Comparison of ENCODE assay signal across 8 mouse cellular contexts in genomic region chr13:55330567-55331400, GRCm38 (mm10). TPM values are rescaled to one million over a fixed set of nuclear protein-coding genes. Genes with fewer than 3 reads are reported as not detected.
A peak's percentile ranks its signal among the peaks of the same experiment; 100 is the strongest.
DNase-seq lines count a peak whose midpoint lies in the region; ATAC-seq and TF ChIP-seq lines count a peak whose summit lies in the region.

No protein-coding gene starts in this region.

- H3K27ac ChIP-seq in left cerebral cortex, adult 2 months: no peak overlapping the region
- peak overlapping the region; percentile 78; the same call in 1 of the 2 replicates for H3K27ac ChIP-seq in hindbrain, postnatal 0 days
- no peak overlapping the region for H3K27ac ChIP-seq in neural tube, embryonic 12.5 days

- no peak for DNase-seq in left cerebral cortex, adult 2 months (ENCODE audit: extremely low spot score in 1 of 2, low spot score in 2 of 2)
- DNase-seq in left cerebral cortex, adult 11 months (ENCODE audit: low spot score): no peak
- DNase-seq in embryo, embryonic 10.5 days (ENCODE audit: low spot score): peak; percentile 16
- no peak for DNase-seq in hindbrain, postnatal 0 days (ENCODE audit: low spot score)
- no peak for DNase-seq in spleen, postnatal 4 days (ENCODE audit: low spot score in 2 of 2)
- no peak for DNase-seq in left cerebral cortex, adult 18-20 months (ENCODE audit: low spot score in 2 of 2)
- no peak for DNase-seq in yolk sac, embryonic 10.5 days (ENCODE audit: low spot score)

- peaks cover 5% of the 10 kb centered on the region for H3K36me3 ChIP-seq in hindbrain, postnatal 0 days (ENCODE audit: insufficient read depth, low read length)
- peaks cover 5% of the 10 kb centered on the region for H3K36me3 ChIP-seq in neural tube, embryonic 12.5 days

- ATAC-seq in hindbrain, postnatal 0 days: no peak; the same call in 1 of the 2 replicates
- ATAC-seq in neural tube, embryonic 12.5 days (ENCODE audit: low FRiP score, low read depth): peak; percentile 54; the same call in 1 of the 2 replicates

- peak overlapping the region; percentile 60 for H3K4me3 ChIP-seq in left cerebral cortex, adult 2 months
- H3K4me3 ChIP-seq in hindbrain, postnatal 0 days (ENCODE audit: low read length): peak overlapping the region; percentile 62
- H3K4me3 ChIP-seq in neural tube, embryonic 12.5 days: peak overlapping the region; percentile 70

- H3K9ac ChIP-seq in hindbrain, postnatal 0 days (replicated peaks; ENCODE audit: low read length): peak overlapping the region; percentile 42
- peak overlapping the region; percentile 73; the same call in 1 of the 2 replicates for H3K9ac ChIP-seq in neural tube, embryonic 12.5 days

- H3K9me3 ChIP-seq in hindbrain, postnatal 0 days (ENCODE audit: low read length): no peaks in the 10 kb centered on the region
- H3K9me3 ChIP-seq in neural tube, embryonic 12.5 days: no peaks in the 10 kb centered on the region

- peak overlapping the region; percentile 71 for H3K4me2 ChIP-seq in hindbrain, postnatal 0 days (ENCODE audit: low read depth, low read length)
- H3K4me2 ChIP-seq in neural tube, embryonic 12.5 days (replicated peaks): peak overlapping the region; percentile 93

- intact Hi-C loops in left cerebral cortex, adult 2 months (cut with DNase I): no loop called here

- H3K4me1 ChIP-seq in hindbrain, postnatal 0 days (ENCODE audit: insufficient read depth, low read length): peaks cover 14% of the 10 kb centered on the region
- H3K4me1 ChIP-seq in neural tube, embryonic 12.5 days: peaks cover 33% of the 10 kb centered on the region

- WGBS in hindbrain, postnatal 0 days: 51% methylated on average over 14 of the region's 14 CpGs
- WGBS in neural tube, embryonic 12.5 days: 49% methylated on average over 14 of the region's 14 CpGs

- TF ChIP-seq CTCF in left cerebral cortex, adult 2 months (IDR thresholded peaks at IDR 0.05): peak; percentile 8; the same call in 1 of the 2 replicates
- TF ChIP-seq CTCF in hindbrain, postnatal 0 days (IDR thresholded peaks at IDR 0.05; ENCODE audit: low read depth): peak; percentile 72

- H3K27me3 ChIP-seq in hindbrain, postnatal 0 days (ENCODE audit: insufficient read depth, low read length): no peaks in the 10 kb centered on the region
- no peaks in the 10 kb centered on the region for H3K27me3 ChIP-seq in neural tube, embryonic 12.5 days (replicated peaks)

RNA-seq across cellular contexts. Expression of gene Mxd3, which starts 1.2 kb away (rescaled TPM):
- total RNA-seq in left cerebral cortex, adult 2 months (2021): 1 to 10 TPM in 1 of 2 experiments, under 1 TPM in 1; 0.86 to 1.7 TPM
- total RNA-seq in hindbrain, postnatal 0 days (2014; rRNA removed): 16.3 and 16.8 TPM in 2 replicates
- 11.2 and 11.7 TPM in 2 replicates for polyA plus RNA-seq in hindbrain, postnatal 0 days (2015; fragmentation: Nextera tagmentation; extraction: Ambion mirVana)
- polyA plus RNA-seq in neural tube, embryonic 12.5 days (2016; fragmentation: Nextera tagmentation; extraction: Ambion mirVana): 24.3 and 26.0 TPM in 2 replicates
- total RNA-seq in left cerebral cortex, adult 18-20 months (2021): 1 to 10 TPM; 1.1 to 1.8 TPM

RNA-seq across cellular contexts. Expression of gene Rab24, which starts 9.0 kb away (rescaled TPM):
- 10 to 100 TPM; 83.8 to 87.0 TPM for total RNA-seq in left cerebral cortex, adult 2 months (2021)
- 65.3 and 78.8 TPM in 2 replicates for total RNA-seq in hindbrain, postnatal 0 days (2014; rRNA removed)
- polyA plus RNA-seq in hindbrain, postnatal 0 days (2015; fragmentation: Nextera tagmentation; extraction: Ambion mirVana): 84.7 and 89.4 TPM in 2 replicates
- 100.0 and 109 TPM in 2 replicates for polyA plus RNA-seq in neural tube, embryonic 12.5 days (2016; fragmentation: Nextera tagmentation; extraction: Ambion mirVana)
- 10 to 100 TPM; 87.6 to 89.3 TPM for total RNA-seq in left cerebral cortex, adult 18-20 months (2021)

RNA-seq across cellular contexts. Expression of gene Prelid1, which starts 10.5 kb away (rescaled TPM):
- 100 to 1,000 TPM; 161 to 170 TPM for total RNA-seq in left cerebral cortex, adult 2 months (2021)
- 197 and 213 TPM in 2 replicates for total RNA-seq in hindbrain, postnatal 0 days (2014; rRNA removed)
- polyA plus RNA-seq in hindbrain, postnatal 0 days (2015; fragmentation: Nextera tagmentation; extraction: Ambion mirVana): 309 and 327 TPM in 2 replicates
- polyA plus RNA-seq in neural tube, embryonic 12.5 days (2016; fragmentation: Nextera tagmentation; extraction: Ambion mirVana): 321 and 339 TPM in 2 replicates
- 100 to 1,000 TPM; 171 to 182 TPM for total RNA-seq in left cerebral cortex, adult 18-20 months (2021)

RNA-seq across cellular contexts. Expression of gene Lman2, which starts 31.8 kb away (rescaled TPM):
- 10 to 100 TPM; 57.8 to 60.4 TPM for total RNA-seq in left cerebral cortex, adult 2 months (2021)
- total RNA-seq in hindbrain, postnatal 0 days (2014; rRNA removed): 60.7 and 72.2 TPM in 2 replicates
- 36.4 and 37.0 TPM in 2 replicates for polyA plus RNA-seq in hindbrain, postnatal 0 days (2015; fragmentation: Nextera tagmentation; extraction: Ambion mirVana)
- 82.0 and 86.1 TPM in 2 replicates for polyA plus RNA-seq in neural tube, embryonic 12.5 days (2016; fragmentation: Nextera tagmentation; extraction: Ambion mirVana)
- 10 to 100 TPM; 54.4 to 59.1 TPM for total RNA-seq in left cerebral cortex, adult 18-20 months (2021)

RNA-seq across cellular contexts. Expression of gene Rgs14, which starts 38.7 kb away (rescaled TPM):
- total RNA-seq in left cerebral cortex, adult 2 months (2021): 10 to 100 TPM; 52.4 to 58.2 TPM
- total RNA-seq in hindbrain, postnatal 0 days (2014; rRNA removed): 0.36 and 0.78 TPM in 2 replicates
- polyA plus RNA-seq in hindbrain, postnatal 0 days (2015; fragmentation: Nextera tagmentation; extraction: Ambion mirVana): 0.69 and 0.76 TPM in 2 replicates
- polyA plus RNA-seq in neural tube, embryonic 12.5 days (2016; fragmentation: Nextera tagmentation; extraction: Ambion mirVana): 0.52 and 1.0 TPM in 2 replicates
- total RNA-seq in left cerebral cortex, adult 18-20 months (2021): 10 to 100 TPM; 57.5 to 60.7 TPM
